Mouse (Mus musculus) MEL (cell line): ENCODE measurements around the gene Naa38. TPM values are rescaled to one million over a fixed set of nuclear protein-coding genes. Genes with fewer than 3 reads are reported as not detected.

Experiments used
- DNase-seq: peaks from one replicate; pipeline ENCODE4 v3.0.0; 2011; ENCODE audit warnings: low read depth, low spot score
- H3K27ac ChIP-seq: 2 replicates; pipeline ENCODE4 v1.5.1; 2012; ENCODE audit warnings: low read depth, mild to moderate bottlenecking, control low read depth, low read length, moderate library complexity; ENCODE audit not compliant: control insufficient read depth
- H3K27me3 ChIP-seq, 2 experiments: fragments of 150-350 bp in 1 of 2; sonication (generic) in 1 of 2; 2 replicates each; pipeline ENCODE4 v1.6.1; 2012; ENCODE audit warnings: low read length in 2 of 2, mild to moderate bottlenecking in 2 of 2, improper control_type of control experiment in 1 of 2, moderate library complexity in 1 of 2; ENCODE audit not compliant: insufficient read depth in 2 of 2, control insufficient read depth in 1 of 2
- H3K36me3 ChIP-seq, 2 experiments: 2 replicates each; pipeline ENCODE4 v1.6.1; 2012 to 2014; ENCODE audit warnings: low read length in 2 of 2, improper control_type of control experiment in 1 of 2, inconsistent platforms in 1 of 2, mild to moderate bottlenecking in 1 of 2; ENCODE audit not compliant: insufficient read depth in 2 of 2, control insufficient read depth in 1 of 2
- H3K4me1 ChIP-seq, 2 experiments: fragments of 150-350 bp in 1 of 2; sonication (generic) in 1 of 2; 2 replicates each; pipeline ENCODE4 v1.6.1; 2012; ENCODE audit warnings: low read length in 2 of 2, improper control_type of control experiment in 1 of 2, mild to moderate bottlenecking in 1 of 2; ENCODE audit not compliant: insufficient read depth in 2 of 2, control insufficient read depth in 1 of 2
- H3K4me3 ChIP-seq, 2 experiments: fragments of 150-350 bp in 1 of 2; sonication (generic) in 1 of 2; 2 replicates each; pipeline ENCODE4 v1.5.1; 2012; ENCODE audit warnings: low read depth in 2 of 2, low read length in 2 of 2, mild to moderate bottlenecking in 2 of 2, moderate library complexity in 2 of 2, control low read depth in 1 of 2, improper control_type of control experiment in 1 of 2; ENCODE audit not compliant: control insufficient read depth in 1 of 2, insufficient read depth in 1 of 2
- H3K79me2 ChIP-seq: 2 replicates; pipeline ENCODE4 v1.6.1; 2012; ENCODE audit warnings: mild to moderate bottlenecking, low read length, moderate library complexity; ENCODE audit not compliant: control insufficient read depth, poor library complexity, insufficient read depth
- H3K9ac ChIP-seq: 2 replicates; pipeline ENCODE4 v1.6.1; 2012; ENCODE audit warnings: low read depth, mild to moderate bottlenecking, control low read depth, low read length, moderate library complexity; ENCODE audit not compliant: control insufficient read depth, poor library complexity, severe bottlenecking
- H3K9me3 ChIP-seq: fragments of 150-350 bp; sonication (generic); replicated peaks from 2 replicates; pipeline ENCODE4 v1.6.1; 2012; ENCODE audit warnings: mild to moderate bottlenecking, low read length, improper control_type of control experiment, moderate library complexity; ENCODE audit not compliant: insufficient read depth
- BHLHE40 ChIP-seq: IDR thresholded peaks from 2 replicates; pipeline ENCODE4 v1.6.1; 2012; ENCODE audit warnings: low read depth, mild to moderate bottlenecking, inconsistent platforms, low read length, improper control_type of control experiment, borderline replicate concordance
- CHD1 ChIP-seq: IDR thresholded peaks from 2 replicates; pipeline ENCODE4 v1.6.1; 2012; ENCODE audit warnings: low read depth, mild to moderate bottlenecking, inconsistent platforms, low read length, improper control_type of control experiment
- CHD2 ChIP-seq: IDR thresholded peaks from 2 replicates; pipeline ENCODE4 v1.6.1; 2011; ENCODE audit warnings: low read length, improper control_type of control experiment
- CTCF ChIP-seq, 3 experiments: IDR thresholded peaks in 2 of 3; conservative IDR thresholded peaks in 1 of 3; 2 replicates each; pipeline ENCODE4 v1.5.1; 2011 to 2012; ENCODE audit warnings: low read length in 3 of 3, low read depth in 2 of 3, mild to moderate bottlenecking in 2 of 3, improper control_type of control experiment in 1 of 3, inconsistent platforms in 1 of 3, mixed read lengths in 1 of 3, moderate library complexity in 1 of 3; ENCODE audit not compliant: control insufficient read depth in 1 of 3, insufficient read depth in 1 of 3, poor library complexity in 1 of 3, severe bottlenecking in 1 of 3
- E2F4 ChIP-seq: IDR thresholded peaks from 2 replicates; pipeline ENCODE4 v1.6.1; 2011; ENCODE audit warnings: low read depth, low read length, improper control_type of control experiment, borderline replicate concordance
- ELF1 ChIP-seq: IDR thresholded peaks from 2 replicates; pipeline ENCODE4 v1.6.1; 2014; ENCODE audit warnings: low read depth, mild to moderate bottlenecking, inconsistent platforms, low read length, improper control_type of control experiment, moderate library complexity
- ETS1 ChIP-seq: IDR thresholded peaks from 2 replicates; pipeline ENCODE4 v1.6.1; 2012; ENCODE audit warnings: low read depth, mild to moderate bottlenecking, inconsistent platforms, low read length, improper control_type of control experiment, moderate library complexity
- GABPA ChIP-seq: IDR thresholded peaks from 2 replicates; pipeline ENCODE4 v1.6.1; 2012; ENCODE audit warnings: low read depth, mild to moderate bottlenecking, inconsistent platforms, low read length, improper control_type of control experiment, moderate library complexity
- HCFC1 ChIP-seq: IDR thresholded peaks from 2 replicates; pipeline ENCODE4 v1.6.1; 2012; ENCODE audit warnings: low read depth, mild to moderate bottlenecking, inconsistent platforms, low read length, improper control_type of control experiment, moderate library complexity
- KAT2A ChIP-seq: conservative IDR thresholded peaks from 2 replicates; pipeline ENCODE4 v1.6.1; 2012; ENCODE audit warnings: low read depth, low read length, improper control_type of control experiment, inconsistent platforms
- MAX ChIP-seq: IDR thresholded peaks from 2 replicates; pipeline ENCODE4 v1.6.1; 2011; ENCODE audit warnings: low read length, improper control_type of control experiment
- MAZ ChIP-seq: IDR thresholded peaks from 2 replicates; pipeline ENCODE4 v1.6.1; 2012; ENCODE audit warnings: low read depth, mild to moderate bottlenecking, inconsistent platforms, low read length, improper control_type of control experiment
- MXI1 ChIP-seq: IDR thresholded peaks from 2 replicates; pipeline ENCODE4 v1.6.1; 2011; ENCODE audit warnings: mild to moderate bottlenecking, low read depth, low read length, improper control_type of control experiment
- MYC ChIP-seq: IDR thresholded peaks from 2 replicates; pipeline ENCODE4 v1.6.1; 2011; ENCODE audit warnings: low read depth, mild to moderate bottlenecking, low read length, improper control_type of control experiment, moderate library complexity
- NRF1 ChIP-seq: IDR thresholded peaks from 2 replicates; pipeline ENCODE4 v1.6.1; 2014; ENCODE audit warnings: low read depth, mild to moderate bottlenecking, inconsistent platforms, low read length, improper control_type of control experiment, moderate library complexity; ENCODE audit not compliant: poor library complexity, insufficient read depth, severe bottlenecking
- POLR2A ChIP-seq, 2 experiments: IDR thresholded peaks; 2 replicates each; pipeline ENCODE4 v1.6.1; 2011 to 2012; ENCODE audit warnings: low read length in 2 of 2, mild to moderate bottlenecking in 2 of 2, control low read depth in 1 of 2, improper control_type of control experiment in 1 of 2, low read depth in 1 of 2, moderate library complexity in 1 of 2; ENCODE audit not compliant: control insufficient read depth in 1 of 2, insufficient read depth in 1 of 2, poor library complexity in 1 of 2
- POLR2AphosphoS2 ChIP-seq: IDR thresholded peaks from 2 replicates; pipeline ENCODE4 v1.6.1; 2011; ENCODE audit warnings: low read length, improper control_type of control experiment
- POLR2AphosphoS5 ChIP-seq: IDR thresholded peaks from 2 replicates; pipeline ENCODE4 v1.6.1; 2012; ENCODE audit warnings: low read depth, borderline replicate concordance, mild to moderate bottlenecking, inconsistent platforms, low read length, moderate library complexity, mixed read lengths
- RAD21 ChIP-seq: IDR thresholded peaks from 2 replicates; pipeline ENCODE4 v1.6.1; 2011; ENCODE audit warnings: mild to moderate bottlenecking, low read depth, low read length, improper control_type of control experiment
- RCOR1 ChIP-seq: IDR thresholded peaks from 2 replicates; pipeline ENCODE4 v1.6.1; 2012; ENCODE audit warnings: low read depth, mild to moderate bottlenecking, inconsistent platforms, low read length, improper control_type of control experiment
- SIN3A ChIP-seq: IDR thresholded peaks from 2 replicates; pipeline ENCODE4 v1.6.1; 2012; ENCODE audit warnings: low read length, improper control_type of control experiment, inconsistent platforms
- SMC3 ChIP-seq: IDR thresholded peaks from 2 replicates; pipeline ENCODE4 v1.6.1; 2011; ENCODE audit warnings: low read depth, low read length, improper control_type of control experiment
- TAL1 ChIP-seq: IDR thresholded peaks from 2 replicates; pipeline ENCODE4 v1.6.1; 2012; ENCODE audit warnings: mild to moderate bottlenecking, inconsistent platforms, low read length, moderate library complexity, mixed read lengths
- TCF12 ChIP-seq: IDR thresholded peaks from 2 replicates; pipeline ENCODE4 v1.6.1; 2014; ENCODE audit warnings: low read depth, mild to moderate bottlenecking, inconsistent platforms, low read length, improper control_type of control experiment, moderate library complexity
- UBTF ChIP-seq: IDR thresholded peaks from 2 replicates; pipeline ENCODE4 v1.6.1; 2012; ENCODE audit warnings: low read depth, mild to moderate bottlenecking, inconsistent platforms, low read length, improper control_type of control experiment, moderate library complexity, borderline replicate concordance; ENCODE audit not compliant: insufficient read depth
- USF1 ChIP-seq: IDR thresholded peaks from 2 replicates; pipeline ENCODE4 v1.6.1; 2014; ENCODE audit warnings: low read depth, mild to moderate bottlenecking, inconsistent platforms, low read length, improper control_type of control experiment, moderate library complexity
- USF2 ChIP-seq, 2 experiments: IDR thresholded peaks; 2 replicates each; pipeline ENCODE4 v1.6.1; 2011 to 2012; ENCODE audit warnings: improper control_type of control experiment in 2 of 2, low read length in 2 of 2, borderline replicate concordance in 1 of 2, inconsistent platforms in 1 of 2, low read depth in 1 of 2, mild to moderate bottlenecking in 1 of 2; ENCODE audit not compliant: insufficient read depth in 1 of 2
- ZC3H11A ChIP-seq: IDR thresholded peaks from 2 replicates; pipeline ENCODE4 v1.6.1; 2012; ENCODE audit warnings: low read depth, mild to moderate bottlenecking, inconsistent platforms, low read length, improper control_type of control experiment
- ZKSCAN1 ChIP-seq: IDR thresholded peaks from 2 replicates; pipeline ENCODE4 v1.6.1; 2012; ENCODE audit warnings: low read depth, mild to moderate bottlenecking, inconsistent platforms, low read length, improper control_type of control experiment, moderate library complexity
- polyA plus RNA-seq, 2 experiments: library from polyadenylated mRNA; stranded (reverse) in 1 of 2; unstranded in 1 of 2; fragments of >175 nt in 1 of 2; fragments of >200 nt in 1 of 2; gene quantifications; 2 replicates each; pipeline versions ENCODE4 v1.2.1 to v1.2.4; 2012; ENCODE audit warnings: low replicate concordance in 2 of 2, low read depth in 1 of 2; ENCODE audit not compliant: insufficient read length in 2 of 2, insufficient read depth in 1 of 2, missing spikeins in 1 of 2
- total RNA-seq: library from RNA; depleted of rRNA; stranded (reverse); fragments of 300-350 nt; gene quantifications from 2 replicates; pipeline ENCODE4 v1.2.3, GENCODE M21; 2012

Gene Naa38
- total and polyA plus RNA-seq, 3 experiments: 173 to 190 TPM; not detected in 1

DNA sequence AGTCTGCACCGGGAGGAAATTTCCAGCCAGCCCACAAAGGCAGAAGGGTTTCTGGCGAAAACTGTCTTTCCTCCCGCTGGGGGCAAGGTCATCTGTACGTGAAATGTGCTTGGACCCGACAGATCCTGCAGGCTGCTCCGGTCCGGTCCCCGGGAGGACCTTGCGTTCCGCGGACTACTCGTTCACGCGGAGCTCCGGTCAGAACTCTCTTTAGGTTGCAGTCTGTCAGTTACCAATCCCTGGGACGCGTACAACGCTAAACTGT lies 14.7 kb downstream of the Naa38 start:
- peaks cover 59% of the 10 kb centered on the region for H3K79me2 ChIP-seq
- H3K4me3 ChIP-seq: peak overlapping the region; percentile 62 to 79
- no peaks in the 10 kb centered on the region for H3K27me3 ChIP-seq
- no peak for DNase-seq
- H3K9me3 ChIP-seq: no peaks in the 10 kb centered on the region
- H3K36me3 ChIP-seq: peaks cover 0 to 29% of the 10 kb centered on the region in 2 experiments; a peak in 3 of 4 replicates
- peak overlapping the region; percentile 87 for H3K9ac ChIP-seq
- peak overlapping the region; percentile 91 for H3K27ac ChIP-seq
- TF ChIP-seq HCFC1: no peak
- TF ChIP-seq CHD2: no peak
- no peak for TF ChIP-seq POLR2AphosphoS5
- peaks cover 17 to 36% of the 10 kb centered on the region in 2 experiments for H3K4me1 ChIP-seq

DNA sequence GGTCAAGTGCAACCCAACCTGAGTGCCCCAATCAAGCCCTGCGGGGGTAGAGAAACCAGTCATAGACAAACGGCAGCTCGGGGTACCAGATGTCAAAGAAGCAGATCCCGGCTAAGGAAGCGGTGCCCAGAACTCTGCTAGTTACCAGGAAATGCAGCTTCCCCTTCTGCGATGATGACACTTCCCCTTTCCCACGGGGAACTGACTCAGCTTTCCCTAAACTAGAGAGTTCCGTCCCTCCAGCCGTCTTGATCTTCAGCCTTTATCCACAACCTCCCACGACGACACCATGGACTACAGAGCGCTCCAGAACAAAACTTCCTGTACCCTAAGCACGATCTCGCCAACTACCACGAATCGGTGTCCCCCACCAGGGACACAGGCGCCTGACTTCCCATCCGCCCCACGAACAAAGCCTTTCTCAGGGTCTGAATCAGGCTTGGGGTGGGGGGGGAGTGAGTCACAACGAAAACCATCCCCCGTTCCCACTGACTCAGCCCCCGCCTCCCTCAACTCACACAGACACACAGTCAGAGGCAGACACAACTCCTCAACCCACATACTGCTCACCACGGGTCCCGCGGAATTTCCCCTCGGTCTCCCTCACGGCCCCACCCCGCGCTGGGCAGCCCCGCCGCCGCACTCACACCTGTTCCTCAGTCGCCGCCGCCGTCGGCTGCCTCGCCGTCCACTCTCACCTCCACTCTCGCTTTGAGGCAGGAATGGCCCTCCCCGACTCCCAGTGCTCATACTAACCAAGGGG lies 15.2 kb downstream of the Naa38 start:
- DNase-seq: peak; percentile 94
- H3K27me3 ChIP-seq: no peaks in the 10 kb centered on the region
- TF ChIP-seq RAD21: no peak
- TF ChIP-seq CHD1: peak; percentile 64; the same call in 1 of the 2 replicates
- peak; percentile 71; the same call in 1 of the 2 replicates for TF ChIP-seq RCOR1
- TF ChIP-seq BHLHE40: peak; percentile 49; the same call in 1 of the 2 replicates
- TF ChIP-seq CTCF (IDR thresholded peaks at IDR 0.05 in 2 of 3, conservative IDR thresholded peaks at IDR 0.05 in 1 of 3; ENCODE audit: control insufficient read depth in 1 of 3, insufficient read depth in 1 of 3, low read depth in 2 of 3, low read length in 3 of 3, poor library complexity in 1 of 3, severe bottlenecking in 1 of 3): no peak
- TF ChIP-seq ELF1: peak; percentile 78
- TF ChIP-seq ZKSCAN1: no peak
- TF ChIP-seq POLR2AphosphoS2: 0 out of 2 replicates have a peak, but pooled peaks have one; percentile 28
- peak; percentile 57; the same call in 1 of the 2 replicates for TF ChIP-seq SIN3A
- TF ChIP-seq USF1: no peak
- peak; percentile 54; the same call in 1 of the 2 replicates for TF ChIP-seq HCFC1
- TF ChIP-seq MAZ: no peak
- TF ChIP-seq POLR2A (IDR thresholded peaks at IDR 0.05; ENCODE audit: control insufficient read depth in 1 of 2, insufficient read depth in 1 of 2, low read depth in 1 of 2, low read length in 2 of 2, poor library complexity in 1 of 2): peak in 1 of 2 experiments; percentile 43; a peak in 2 of 4 replicates
- no peak for TF ChIP-seq POLR2AphosphoS5
- 0 out of 2 replicates have a peak, but pooled peaks have one; percentile 37 for TF ChIP-seq UBTF
- peak; percentile 57 for TF ChIP-seq MXI1
- no peak for TF ChIP-seq ZC3H11A
- TF ChIP-seq KAT2A: no peak
- peak; percentile 20; the same call in 1 of the 2 replicates for TF ChIP-seq TCF12
- no peak for TF ChIP-seq CHD2
- no peak for TF ChIP-seq USF2 (IDR thresholded peaks at IDR 0.05; ENCODE audit: borderline replicate concordance in 1 of 2, insufficient read depth in 1 of 2, low read depth in 1 of 2, low read length in 2 of 2)
- TF ChIP-seq MYC: peak; percentile 85; the same call in 1 of the 2 replicates
- no peak for TF ChIP-seq TAL1
- TF ChIP-seq ETS1: peak; percentile 98
- 0 out of 2 replicates have a peak, but pooled peaks have one; percentile 36 for TF ChIP-seq GABPA
- TF ChIP-seq NRF1: no peak
- TF ChIP-seq E2F4: no peak
- TF ChIP-seq SMC3: no peak
- 0 out of 2 replicates have a peak, but pooled peaks have one; percentile 59 for TF ChIP-seq MAX

More for the DNA sequence above, 15.2 kb downstream of the Naa38 start:
- Histone ChIP-seq H3K9me3 (no peaks in the 10 kb centered on the region), H3K4me1 (peaks cover 17 to 38% of the 10 kb centered on the region in 2 experiments), H3K9ac (peak overlapping the region; percentile 87), H3K79me2 (peaks cover 64% of the 10 kb centered on the region), H3K27ac (peak overlapping the region; percentile 91), H3K36me3 (peaks cover 0 to 29% of the 10 kb centered on the region in 2 experiments; a peak in 3 of 4 replicates), H3K4me3 (peak overlapping the region; percentile 62 to 79)
